Mouse (Mus musculus) kidney, adult 9 months (tissue): ENCODE measurements at regions not wholly inside any gene's neighbourhood (a gene's known extent, or its start where the extent isn't known, plus 50 kb on each side); places are given as distances from the start of the nearest gene placed in this dataset.
A peak's percentile ranks its signal among the peaks of the same experiment; 100 is the strongest.

Experiments used
- DNase-seq: peaks from one replicate; pipeline ENCODE4 v3.0.0; 2022

- DNase-seq: no peak
Measured at GRCm38 (mm10) chr11:89932231-89932865, 70.3 kb downstream of the Pctp start.

- no peak for DNase-seq
Measured at GRCm38 (mm10) chr11:89929115-89929988, 73.3 kb downstream of the Pctp start.

- DNase-seq: no peak
Measured at GRCm38 (mm10) chr11:89927483-89928156, 75.1 kb downstream of the Pctp start.

- no peak for DNase-seq
Measured at GRCm38 (mm10) chr11:89922551-89922950, 80.1 kb downstream of the Pctp start.

GRCm38 (mm10) chr11:89921146-89921545 lies 81.5 kb downstream of the Pctp start:
- peak; percentile 36 for DNase-seq

GRCm38 (mm10) chr11:89915795-89916194 lies 86.9 kb downstream of the Pctp start:
- DNase-seq: no peak

GRCm38 (mm10) chr11:89914577-89914976 lies 88.1 kb downstream of the Pctp start:
- DNase-seq: no peak

GRCm38 (mm10) chr11:89901241-89901740 lies 101.4 kb downstream of the Pctp start:
- no peak for DNase-seq

- DNase-seq: no peak
Measured at GRCm38 (mm10) chr11:89898516-89898915, 104.2 kb downstream of the Pctp start.

- no peak for DNase-seq
Measured at GRCm38 (mm10) chr11:89896854-89897253, 105.8 kb downstream of the Pctp start.

- no peak for DNase-seq
Measured at GRCm38 (mm10) chr11:89871587-89871986, 94.1 kb upstream of the Ankfn1 start.

GRCm38 (mm10) chr11:89867575-89867974 lies 90.1 kb upstream of the Ankfn1 start:
- no peak for DNase-seq

- no peak for DNase-seq
Measured at GRCm38 (mm10) chr11:89856184-89856769, 78.8 kb upstream of the Ankfn1 start.

GRCm38 (mm10) chr11:89841853-89842252 lies 64.4 kb upstream of the Ankfn1 start:
- no peak for DNase-seq

GRCm38 (mm10) chr11:89839671-89840327 lies 62.3 kb upstream of the Ankfn1 start:
- DNase-seq: no peak

- DNase-seq: no peak
Measured at GRCm38 (mm10) chr11:89837995-89838394, 60.5 kb upstream of the Ankfn1 start.

- no peak for DNase-seq
Measured at GRCm38 (mm10) chr11:89836897-89837296, 59.4 kb upstream of the Ankfn1 start.

GRCm38 (mm10) chr11:89834068-89834467 lies 56.6 kb upstream of the Ankfn1 start:
- DNase-seq: no peak

- no peak for DNase-seq
Measured at GRCm38 (mm10) chr11:89831577-89832110, 54.2 kb upstream of the Ankfn1 start.
